Mouse (Mus musculus) small intestine, adult 10 weeks (tissue): ENCODE measurements around the gene Dram2. TPM values are rescaled to one million over a fixed set of nuclear protein-coding genes. Genes with fewer than 3 reads are reported as not detected.

Source experiments
- polyA plus RNA-seq: library from polyadenylated mRNA; stranded (reverse); fragments of 350-450 nt; fragmentation: Illumina TruSeq; extraction: RNeasy Lipid Tissue Mini Kit (QIAGEN cat#74804); gene quantifications from one replicate; pipeline ENCODE4 v1.2.3, GENCODE M21; 2014; ENCODE audit warnings: low replicate concordance

The Dram2 gene
- polyA plus RNA-seq, result 584 TPM

DNA sequence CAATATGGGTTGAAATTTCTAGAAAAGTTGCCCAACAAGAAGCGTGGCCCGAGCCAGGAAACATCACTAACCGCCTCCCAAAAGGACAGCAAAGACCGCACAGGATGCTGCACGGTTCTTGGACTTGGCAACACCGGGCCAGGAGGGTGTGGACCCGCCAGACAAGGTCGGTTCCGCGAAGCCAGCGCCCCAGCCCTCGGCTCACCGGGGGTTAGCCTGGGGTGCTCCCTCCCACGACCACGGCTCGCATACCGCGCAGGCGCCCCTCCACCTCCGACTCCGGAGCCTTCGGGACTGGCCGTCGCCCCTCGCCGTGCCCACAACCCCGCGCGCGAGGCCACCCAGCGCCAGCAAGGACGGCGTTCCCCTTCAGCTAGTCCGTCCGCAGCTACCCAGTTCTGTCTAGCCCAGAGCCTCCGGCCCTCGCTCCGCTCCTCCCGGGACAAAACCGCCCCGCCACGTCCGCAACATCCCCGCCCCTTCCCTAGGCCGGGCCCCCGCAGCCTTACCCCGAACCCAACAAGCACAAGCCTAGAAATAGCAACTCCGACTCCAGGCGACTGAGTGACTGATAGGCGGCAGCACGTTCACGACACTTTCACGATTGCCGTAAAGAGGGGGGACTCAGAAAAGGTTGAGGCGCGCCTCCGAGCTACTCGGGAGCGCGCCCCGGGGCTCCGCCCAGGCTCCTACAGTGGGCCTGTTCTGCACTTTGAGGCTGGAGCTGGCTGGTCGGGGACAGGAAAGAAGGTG is at the start of gene Dram2, which contains the start of gene Cept1:
Gene Dram2, plus strand, starts transcription at position 628 of the 753 bp plus-strand sequence.
Gene Cept1, minus strand, starts transcription at position 632 of the 753 bp plus-strand sequence.

Other genes starting within 250 kb of the Dram2 start
- 0.33 TPM for gene Chil6, start 141.6 kb upstream of the Dram2 start, polyA plus RNA-seq
- 118 TPM for gene Dennd2d, start 65.4 kb upstream of the Dram2 start, polyA plus RNA-seq
- gene Cept1, start within 50 bp of the Dram2 start, polyA plus RNA-seq, result 319 TPM
- gene Lrif1, start 137.2 kb downstream of the Dram2 start, polyA plus RNA-seq, result 132 TPM
- 65.2 TPM for gene Cd53, start 242.4 kb downstream of the Dram2 start, polyA plus RNA-seq